Mouse (Mus musculus) testis, postnatal 14 days (tissue): ENCODE results near the gene Psma5.
A peak's percentile ranks its signal among the peaks of the same experiment; 100 is the strongest.
"Not testable (repeated sequence)": the region's sequence is repeated elsewhere in the genome, so short reads cannot be mapped to it uniquely, and the experiment has no call there.

Source experiments
- DNase-seq: peaks from one replicate; pipeline ENCODE4 v3.0.0; 2021; ENCODE audit warnings: low spot score

The Psma5 gene

DNA sequence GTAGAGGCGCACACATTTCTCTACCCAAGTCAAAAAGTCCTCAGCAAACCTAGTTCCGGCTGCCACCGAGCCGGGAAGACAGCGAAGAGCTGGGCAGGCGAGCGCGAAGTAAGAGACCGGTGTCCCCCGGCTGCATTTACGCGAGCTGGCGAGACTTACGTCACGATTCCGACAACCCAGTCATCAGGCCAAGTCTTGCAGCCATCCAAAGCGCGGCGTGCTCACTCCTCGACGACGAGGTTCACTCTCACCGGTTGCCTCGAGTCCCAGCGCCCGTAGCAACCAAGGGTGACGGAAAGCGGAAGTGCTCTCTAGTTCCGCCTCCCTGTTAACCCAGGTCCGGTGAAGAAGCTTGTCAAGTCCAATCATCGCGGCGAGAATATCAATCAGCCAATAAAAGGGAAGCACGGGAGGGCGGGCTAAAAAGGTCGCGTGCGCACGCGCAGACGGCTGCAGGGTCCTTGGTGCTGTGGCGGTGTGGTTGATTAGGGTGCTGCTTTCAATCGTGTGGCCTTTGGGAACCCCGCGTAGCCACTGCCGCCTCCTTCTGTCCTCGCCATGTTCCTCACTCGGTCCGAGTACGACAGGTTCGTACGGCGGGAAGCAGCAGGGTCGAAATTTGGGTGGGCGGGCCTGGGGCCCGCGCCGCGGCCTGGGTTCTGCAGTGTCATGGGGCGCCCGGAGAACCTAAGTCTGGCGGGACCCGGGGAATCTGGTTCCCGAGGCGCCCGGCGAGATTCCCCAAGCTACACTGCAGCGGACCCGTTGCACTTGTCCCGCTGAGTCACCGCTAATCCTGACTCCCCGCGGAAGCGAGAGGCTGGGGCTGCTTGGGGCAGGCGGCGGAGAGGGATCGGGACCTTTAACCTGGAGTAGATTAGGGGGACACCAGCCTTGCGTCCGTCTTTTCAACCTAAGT is at the start of gene Psma5:
Gene Psma5 (plus strand): TSS at position 208 of the 919 bp plus-strand sequence.
- peak; percentile 96 for DNase-seq

DNA sequence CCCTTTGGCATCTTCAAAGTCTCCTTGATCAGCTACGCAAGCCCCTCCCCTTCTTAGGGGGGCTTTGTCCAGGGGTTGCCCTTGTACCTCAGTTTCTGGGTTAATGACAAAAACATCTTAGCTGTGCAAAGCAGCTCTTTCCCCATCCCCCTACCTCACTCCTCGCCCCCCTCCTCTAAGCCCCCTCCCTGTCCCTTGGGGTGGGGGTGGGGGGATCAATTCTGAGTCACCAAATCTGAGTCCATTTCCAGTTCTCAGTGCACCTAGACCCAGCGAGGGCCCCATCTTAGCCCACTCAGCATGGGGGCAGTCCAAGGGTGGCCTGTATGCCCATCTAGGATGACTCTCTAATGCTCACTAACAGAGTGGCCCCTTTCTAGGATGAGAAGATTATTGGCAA is 47.7 kb upstream of the Psma5 start:
- no peak for DNase-seq

DNA sequence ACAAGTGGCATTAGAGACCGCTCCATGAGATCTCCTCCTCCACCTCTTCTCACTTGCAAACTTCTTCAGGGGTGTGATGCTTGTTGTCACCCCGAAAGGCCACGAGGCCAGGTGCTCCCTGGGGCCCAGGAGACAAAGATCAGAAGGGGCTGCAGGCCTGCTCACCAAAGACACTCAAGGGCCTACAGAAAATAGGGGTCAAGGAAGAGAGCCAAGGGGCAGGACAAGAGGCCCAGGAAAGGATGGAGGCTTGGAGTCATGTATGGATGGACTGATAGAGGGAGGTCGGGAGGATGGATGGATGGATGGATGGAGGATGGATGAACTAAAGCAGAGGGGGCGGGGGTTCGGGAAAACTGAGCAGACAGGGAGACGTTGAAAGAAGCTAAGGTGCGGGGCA is 47.2 kb upstream of the Psma5 start:
- DNase-seq = no peak

DNA sequence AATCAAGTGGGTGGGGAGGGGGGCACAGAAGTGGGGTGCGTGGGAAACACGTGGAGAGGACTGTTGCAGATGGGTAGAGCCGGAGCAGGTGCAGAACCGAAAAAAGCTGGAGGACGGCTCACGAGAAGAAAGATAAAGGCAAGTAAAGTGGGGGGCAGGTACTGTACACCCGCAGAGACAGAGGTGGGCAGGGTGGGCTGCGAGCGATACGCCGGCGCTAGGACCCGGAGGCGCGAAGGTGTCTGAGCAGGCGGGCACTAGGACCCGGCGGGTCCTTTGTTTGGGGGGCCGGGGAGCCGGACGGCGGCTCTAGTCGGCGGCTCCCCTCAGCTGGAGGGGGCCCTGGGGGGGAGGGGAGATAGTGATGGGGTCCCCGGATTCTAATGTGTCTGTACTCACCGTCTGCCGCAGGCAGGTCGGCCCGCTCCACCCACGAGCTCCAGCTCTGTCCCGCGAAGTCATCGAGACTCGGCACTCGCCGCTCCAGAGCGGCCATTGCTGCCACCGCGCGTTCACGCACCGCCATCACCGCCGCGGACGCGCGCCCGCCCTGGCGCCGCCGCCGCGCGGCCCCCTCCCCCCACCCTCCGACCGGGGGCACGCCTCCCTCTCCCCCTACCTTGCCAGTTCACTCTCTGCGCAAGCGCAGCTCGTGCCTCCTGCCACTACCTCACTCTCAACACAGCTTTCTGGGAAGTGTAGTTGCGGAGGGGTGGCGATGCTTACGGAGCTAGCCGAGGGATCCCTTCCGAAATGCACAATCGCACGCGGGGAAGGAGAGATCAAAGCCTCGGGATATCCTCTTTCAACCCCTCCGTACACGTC is 46.6 kb upstream of the Psma5 start:
- DNase-seq = peak; percentile 93

DNA sequence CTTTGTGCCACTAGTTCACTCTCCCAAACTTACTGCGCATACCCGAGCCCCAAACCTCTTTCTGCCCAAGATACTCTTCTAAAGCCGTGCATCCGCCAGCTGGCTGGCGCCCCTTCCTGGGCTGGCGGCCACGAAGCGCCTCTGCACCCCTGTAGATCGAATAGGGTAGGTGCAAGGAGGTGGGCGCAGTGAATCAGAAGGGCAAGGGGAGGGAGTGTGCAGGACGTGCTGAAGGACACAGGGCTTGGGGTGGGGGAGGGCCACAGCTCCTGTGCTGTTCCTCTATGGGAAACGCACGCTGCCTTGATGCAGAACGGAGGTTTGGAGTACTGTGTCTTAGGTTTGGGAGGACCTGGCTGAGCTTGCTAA is 46.0 kb upstream of the Psma5 start, which contains the start of gene Atxn7l2:
Gene Atxn7l2 (minus strand): TSS at position 164 of the 369 bp plus-strand sequence.
- no peak for DNase-seq

DNA sequence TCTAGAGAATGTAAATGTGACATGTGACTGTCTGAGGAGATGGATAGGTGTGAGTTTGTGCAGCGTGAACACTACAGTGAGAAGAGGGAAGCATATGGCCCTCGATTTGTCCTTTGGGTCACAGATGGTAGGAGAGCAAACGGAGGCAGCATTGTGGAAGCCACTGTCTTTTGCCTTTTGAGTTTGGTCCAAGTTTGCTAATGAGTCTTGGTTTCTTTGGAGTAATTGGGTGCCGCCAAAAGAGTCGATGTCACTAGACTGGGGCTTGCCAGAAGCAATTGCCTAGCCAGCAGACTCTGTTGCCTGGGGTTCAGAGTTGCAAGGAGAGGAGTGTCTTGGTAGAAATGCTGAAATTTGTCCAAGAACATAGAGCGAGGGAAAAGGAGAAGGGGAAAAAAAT is 44.9 kb upstream of the Psma5 start:
- DNase-seq = no peak

DNA sequence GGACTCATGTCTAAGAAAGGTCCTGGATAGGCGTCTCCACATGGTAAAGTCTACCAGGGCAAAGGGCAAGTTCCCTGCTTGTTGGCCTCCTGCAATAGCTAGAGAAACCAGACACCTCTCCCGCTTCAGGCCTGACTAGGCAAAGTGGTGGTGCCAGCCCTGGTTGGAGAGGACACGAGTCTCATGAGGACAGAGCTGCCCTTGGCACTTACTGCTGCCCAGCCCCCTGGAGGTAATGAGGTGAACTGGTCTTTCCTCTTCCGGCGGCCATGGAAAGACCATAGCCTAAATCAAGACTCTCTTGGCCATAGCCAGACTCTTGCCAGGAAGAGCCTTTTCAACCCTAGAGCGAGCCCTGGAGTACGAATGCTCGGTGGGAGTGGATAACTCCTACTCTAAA is 44.3 kb upstream of the Psma5 start:
- no peak for DNase-seq

DNA sequence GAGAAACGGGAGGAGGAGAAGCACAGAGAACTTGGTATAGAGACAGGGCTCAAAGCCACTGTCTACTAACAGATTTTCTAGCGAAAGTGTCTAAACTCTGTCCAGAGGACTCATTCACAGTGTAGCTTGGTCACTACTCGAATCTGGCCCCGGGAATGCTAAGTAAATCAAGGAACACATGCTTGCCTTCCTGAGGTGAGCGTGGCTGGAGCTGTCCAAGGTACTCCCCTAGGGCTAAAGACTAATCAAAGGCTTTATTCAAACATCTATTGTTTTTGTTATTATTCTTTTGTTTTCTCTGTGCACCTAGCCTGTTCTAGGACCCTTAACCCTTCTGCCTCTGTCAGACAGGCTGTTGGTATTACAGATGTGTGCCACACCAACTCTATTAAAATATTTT is 42.0 kb upstream of the Psma5 start:
- DNase-seq = no peak

DNA sequence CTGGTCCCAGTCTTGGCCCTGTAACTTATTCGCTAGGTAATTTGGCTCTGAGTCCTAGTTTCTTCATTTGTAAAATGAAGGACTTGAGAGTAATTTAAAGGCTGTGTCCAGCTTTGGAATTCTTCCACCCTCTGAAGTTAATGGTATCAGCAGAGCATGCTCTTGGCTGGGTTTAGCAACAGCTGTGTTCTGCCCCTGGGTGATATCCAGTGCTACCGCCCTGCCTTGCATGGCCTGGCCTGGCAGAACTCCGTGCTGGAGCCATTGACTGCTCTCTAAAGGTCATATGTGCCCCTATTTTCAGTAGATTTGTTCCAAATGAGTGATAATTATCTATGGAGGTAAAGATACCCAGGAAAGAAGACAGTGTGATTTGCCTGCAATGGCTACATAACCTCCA is 36.1 kb upstream of the Psma5 start:
- DNase-seq = no peak

DNA sequence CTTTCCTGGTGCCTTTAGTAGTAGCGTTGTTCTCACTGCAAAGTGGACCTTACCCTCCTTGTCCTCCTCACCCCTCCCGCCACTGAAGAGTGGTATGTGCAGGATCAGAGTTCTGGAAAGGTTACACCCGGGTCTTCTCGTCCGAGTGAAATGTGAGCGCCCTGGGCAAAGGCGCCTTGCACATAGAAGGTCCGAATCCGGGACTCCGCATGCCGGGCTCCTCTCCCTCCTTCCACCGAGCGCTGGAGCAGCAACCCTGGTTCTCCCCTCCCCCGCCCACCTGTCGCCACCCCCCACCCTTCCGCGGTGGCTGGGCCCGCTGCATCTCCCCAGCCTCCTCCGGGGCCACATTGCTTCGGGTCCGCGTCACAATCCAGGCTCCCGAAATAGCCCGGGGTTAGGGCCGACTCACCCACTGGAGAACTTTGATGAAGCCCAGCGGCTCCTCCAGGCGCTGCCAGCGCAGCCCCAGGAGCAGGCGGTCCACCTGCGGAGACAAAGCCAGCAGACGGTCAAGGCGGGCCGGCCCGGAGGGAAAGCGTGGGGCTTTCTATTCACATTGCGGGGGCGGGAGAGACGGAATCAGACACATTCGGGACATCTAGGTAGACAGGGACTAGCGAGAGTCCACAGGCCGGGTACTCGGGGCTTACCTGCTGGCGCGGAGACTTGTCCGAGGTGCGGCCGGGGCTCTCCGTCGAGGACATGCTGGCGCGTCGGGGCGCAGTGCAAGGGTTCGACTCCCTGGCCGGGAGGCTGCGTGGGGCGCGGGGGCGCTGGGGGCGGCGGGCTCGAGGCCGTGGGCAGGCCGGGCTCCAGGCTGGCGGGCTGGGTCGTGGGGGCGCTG is 30.8 kb upstream of the Psma5 start:
- DNase-seq = no peak

DNA sequence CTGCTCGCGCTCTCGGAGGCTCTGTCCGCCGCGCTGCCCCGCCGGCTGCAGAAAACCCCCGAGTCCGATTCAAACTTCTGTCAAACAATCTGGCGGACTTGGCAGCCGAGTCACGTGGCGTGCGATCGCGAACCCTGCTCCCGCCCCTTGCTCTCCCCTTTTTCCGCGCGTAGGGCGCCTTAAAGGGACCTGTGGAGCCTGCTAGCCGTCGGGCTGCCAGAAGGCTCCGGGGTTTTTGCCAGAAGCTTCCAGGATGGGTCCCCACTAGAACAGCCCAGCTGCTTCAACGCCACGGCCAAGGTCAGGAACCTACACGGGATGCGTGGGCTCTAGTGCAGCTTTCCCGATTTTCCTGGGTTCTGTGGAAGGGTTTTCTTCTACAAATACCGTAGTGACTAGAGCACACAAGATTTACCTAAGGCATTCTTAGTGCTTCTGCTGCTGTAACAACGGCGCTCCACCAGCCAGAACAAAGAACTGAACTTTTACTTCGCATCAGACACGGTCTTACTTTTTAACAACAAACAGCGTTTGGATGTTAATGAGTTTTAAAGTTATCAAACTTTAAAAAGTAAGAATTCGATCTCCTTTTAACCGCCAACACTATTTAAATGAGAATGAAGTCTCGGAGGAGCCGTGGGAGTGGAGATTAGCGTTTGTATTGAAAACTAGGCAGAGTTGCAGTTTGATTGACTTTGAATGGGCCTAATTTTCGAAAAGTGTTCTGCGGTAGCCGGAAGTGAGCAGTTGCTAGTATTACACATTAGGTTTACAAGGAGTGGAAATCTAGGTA is 30.0 kb upstream of the Psma5 start, which contains the start of gene Sypl2:
Gene Sypl2 (minus strand): TSS at position 91 of the 793 bp plus-strand sequence.
- no peak for DNase-seq

DNA sequence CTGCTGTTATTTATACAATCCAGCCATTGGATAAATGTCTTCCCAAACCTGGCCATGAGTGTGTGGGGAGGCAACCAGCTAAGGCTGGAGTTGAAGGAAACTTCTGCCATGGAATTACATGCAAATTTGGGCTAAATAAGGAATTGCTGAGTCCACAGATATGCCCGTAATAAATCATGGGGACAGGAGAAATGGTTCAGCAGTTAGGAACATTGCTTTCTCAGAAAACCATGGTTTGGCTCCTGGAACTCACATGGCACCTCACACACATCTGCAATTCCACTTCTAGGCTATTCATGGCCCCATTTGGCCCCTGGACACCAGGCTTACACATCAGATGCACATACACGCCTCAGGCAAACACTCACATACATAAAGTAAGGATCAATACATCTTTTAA is 29.2 kb upstream of the Psma5 start:
- no peak for DNase-seq

DNA sequence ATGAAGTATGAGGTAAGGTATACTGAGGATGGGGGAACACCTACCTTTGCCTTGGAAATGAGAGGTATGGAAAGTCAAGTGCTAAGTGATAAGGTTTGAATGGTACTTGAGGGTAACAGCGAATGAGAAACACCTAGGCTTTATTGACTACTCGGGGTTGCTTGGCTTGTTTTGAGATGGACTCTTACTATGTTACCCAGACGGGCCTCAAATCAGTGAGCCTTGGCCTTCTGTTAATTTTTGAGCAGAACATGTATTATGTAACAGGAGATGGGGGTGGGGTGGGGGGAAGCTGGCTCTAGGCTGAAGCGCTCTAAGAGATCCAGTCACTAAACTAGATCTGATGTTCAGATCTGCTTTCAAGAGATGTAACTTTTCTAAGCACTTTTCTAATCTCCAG is 25.1 kb upstream of the Psma5 start:
- DNase-seq = no peak

DNA sequence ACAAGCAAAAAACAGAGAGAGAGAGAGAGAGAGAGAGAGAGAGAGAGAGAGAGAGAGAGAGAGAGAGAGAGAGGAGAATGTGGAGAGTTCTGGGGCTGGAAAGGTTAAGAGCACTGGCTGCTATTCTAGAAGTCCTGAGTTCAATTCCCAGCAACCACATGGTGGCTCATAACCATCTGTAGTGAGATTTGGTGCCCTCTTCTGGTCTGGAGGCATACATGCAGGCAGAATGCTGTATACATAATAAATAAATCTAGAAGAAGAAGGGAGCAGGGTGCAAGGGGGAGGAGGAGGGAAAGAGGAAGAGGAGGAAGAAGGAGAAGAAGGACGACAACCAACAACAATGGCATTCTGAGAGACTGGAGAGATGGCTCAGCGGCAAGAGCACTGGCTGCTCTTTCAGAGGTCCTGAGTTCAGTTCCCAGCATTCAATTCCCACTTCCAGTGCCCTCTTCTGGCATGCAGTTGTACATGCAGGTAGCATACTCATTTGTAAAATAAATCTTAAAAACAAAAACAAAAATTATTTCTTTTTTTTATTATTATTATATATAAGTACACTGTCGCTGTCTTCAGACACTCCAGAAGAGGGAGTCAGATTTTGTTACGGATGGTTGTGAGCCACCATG is 19.1 kb upstream of the Psma5 start:
- not testable (repeated sequence) for DNase-seq

DNA sequence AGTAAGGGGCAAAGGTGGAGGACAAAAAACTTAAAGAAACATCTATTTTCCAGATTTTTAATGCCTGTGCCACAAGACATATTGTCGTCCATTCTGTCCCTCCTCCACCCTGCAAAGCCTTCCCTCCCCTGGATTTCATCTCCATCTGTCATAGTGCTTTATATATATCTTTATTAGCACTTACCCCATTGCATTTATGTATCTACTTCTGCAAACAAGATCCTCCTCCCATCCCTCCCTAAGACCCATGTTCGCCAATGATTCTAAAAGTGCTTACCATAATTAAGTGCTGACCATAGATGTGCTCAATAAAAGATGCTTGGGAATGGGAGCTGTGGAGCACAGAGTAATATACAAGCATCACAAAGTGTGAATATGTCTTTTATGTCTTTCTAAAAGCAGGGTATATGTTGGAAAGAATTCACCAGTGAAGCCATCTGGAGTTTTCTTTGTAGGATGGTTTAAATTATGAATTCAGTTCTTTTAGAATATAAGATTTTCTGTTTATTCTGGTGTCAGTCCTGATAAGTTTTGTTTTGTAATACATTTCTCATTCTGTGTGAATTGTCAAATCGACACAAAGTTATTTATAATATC is 15.4 kb upstream of the Psma5 start:
- no peak for DNase-seq

DNA sequence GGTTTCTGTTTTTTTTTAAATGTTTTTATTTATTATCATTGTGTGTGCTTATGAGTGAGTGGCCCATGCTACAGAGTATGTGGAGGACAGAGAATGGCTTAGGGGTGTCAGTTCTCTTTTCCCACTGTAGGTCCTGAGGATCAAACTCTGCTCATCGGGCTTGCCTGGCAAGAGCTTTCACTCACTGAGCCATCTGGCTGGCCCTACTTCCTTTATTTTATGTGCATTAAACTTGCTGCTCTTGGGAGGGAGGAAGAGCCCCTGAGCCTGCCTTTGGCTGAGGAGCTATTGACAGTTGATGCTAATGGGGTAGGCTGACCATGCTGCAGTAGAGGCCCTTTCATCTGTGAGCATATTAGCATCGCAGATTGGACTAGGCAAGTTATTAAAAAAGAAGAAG is 9.9 kb upstream of the Psma5 start:
- DNase-seq = no peak

DNA sequence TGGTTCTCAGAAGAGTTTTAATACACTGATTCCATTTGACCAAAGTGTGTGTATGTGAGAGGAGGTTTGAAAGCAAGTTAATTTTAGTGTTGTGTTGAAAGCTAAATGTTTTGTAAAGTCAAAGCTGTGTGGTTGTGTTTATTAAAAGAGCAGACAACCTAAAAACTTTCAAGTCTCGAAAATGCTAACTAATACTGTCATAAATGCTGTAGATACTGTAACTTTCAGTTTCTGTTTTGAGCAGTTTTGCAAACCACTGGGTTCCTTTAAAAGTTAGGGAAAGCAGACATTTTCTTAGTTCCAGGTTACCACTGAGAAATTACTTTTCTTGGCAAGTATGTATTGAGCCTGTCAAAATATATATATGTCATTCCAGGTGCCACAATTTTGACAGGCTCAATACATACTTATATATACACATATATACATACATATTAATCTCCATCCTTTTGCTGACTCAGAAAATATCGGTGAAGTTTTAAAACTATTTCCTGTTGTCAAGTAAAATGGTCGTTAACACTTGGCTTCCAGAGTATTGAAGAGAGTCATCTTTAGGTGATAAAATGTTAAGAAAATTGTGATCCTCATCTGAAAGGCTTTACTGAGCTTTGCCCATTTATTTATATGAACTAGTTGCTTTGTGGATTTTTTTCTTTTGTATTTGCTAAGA is 1.2 kb downstream of the Psma5 start:
- DNase-seq = no peak

DNA sequence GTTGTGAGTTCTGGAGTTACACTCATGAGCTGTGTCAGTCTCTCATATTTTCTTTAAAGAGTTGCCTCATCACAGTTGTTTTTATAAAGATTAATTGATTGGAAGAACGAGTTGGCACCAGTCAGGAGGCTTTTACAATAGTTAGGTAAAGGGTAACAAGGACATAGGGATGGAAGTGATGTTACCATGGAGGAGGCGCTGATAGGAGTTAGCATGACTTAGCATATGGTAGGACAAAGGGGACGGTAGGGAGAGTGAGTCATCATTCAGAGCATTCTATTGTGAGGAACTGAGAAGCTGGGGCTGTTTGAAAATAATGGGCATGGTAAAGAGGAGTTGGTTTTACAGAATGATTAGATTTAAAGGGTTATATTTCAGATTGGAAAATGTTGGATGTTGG is 2.6 kb downstream of the Psma5 start:
- DNase-seq = no peak

DNA sequence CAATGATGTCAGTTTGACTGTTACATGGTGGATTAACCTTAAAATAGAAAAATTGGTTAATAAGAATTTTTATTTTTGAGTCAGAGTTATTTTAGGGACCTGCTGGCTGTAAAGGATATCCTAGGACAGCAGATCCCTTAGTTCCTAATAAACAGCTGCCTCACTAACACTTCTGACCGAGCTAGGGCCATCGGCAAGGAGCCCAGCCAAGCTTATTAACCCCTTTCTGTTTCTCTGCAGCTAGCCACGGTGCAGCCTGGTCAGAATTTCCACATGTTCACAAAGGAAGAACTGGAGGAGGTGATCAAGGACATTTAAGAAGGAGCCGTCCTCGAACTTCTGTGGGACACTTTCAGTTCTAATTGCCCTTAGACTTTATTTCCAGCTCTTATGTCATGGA is 22.8 kb downstream of the Psma5 start:
- DNase-seq = not testable (repeated sequence)
